8 mouse cellular contexts compared by ENCODE assay signal in the genomic region with DNA sequence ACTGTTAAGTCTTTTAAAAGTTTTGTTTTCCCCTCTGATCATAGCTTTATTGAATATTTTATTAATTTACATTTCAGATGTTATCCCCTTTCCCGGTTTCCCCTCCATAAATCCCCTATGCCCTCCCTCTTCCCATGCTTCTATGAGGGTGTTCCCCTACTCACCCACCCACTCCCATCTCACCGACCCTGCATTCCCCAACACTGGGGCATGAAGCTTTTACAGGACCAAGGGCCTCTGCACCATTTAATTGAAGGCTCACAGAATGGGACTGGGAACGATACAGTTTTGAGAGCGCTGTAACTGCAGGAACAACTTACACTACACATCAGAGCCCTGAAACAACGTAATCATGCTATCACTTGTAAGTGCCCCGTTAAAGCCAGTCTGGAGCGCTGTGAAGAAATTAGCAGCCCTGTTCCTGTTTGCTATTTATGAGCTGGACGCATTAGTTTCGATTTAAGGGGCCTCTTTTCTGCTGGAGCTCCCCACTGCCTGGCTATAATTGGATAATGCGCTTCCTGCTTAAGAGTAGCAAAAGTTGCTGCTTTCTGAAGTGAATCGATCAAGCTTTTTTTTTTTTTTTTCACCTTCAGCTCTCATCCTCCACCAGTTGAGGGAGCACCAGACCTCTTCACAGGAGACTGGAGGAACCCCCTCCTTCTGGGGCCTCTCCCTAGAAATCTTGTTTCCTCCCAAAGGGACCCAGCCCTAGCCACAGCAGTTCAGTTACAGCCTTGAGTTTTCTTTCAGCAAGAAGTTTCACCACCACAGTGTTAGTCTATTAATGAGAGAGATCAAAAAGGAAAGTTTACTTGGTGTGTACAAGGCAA.
DNase-seq lines count a peak whose midpoint lies in the region; ATAC-seq lines count a peak whose summit lies in the region.

No protein-coding gene starts in this region.

- H3K4me1 ChIP-seq in heart, embryonic 14.5 days (ENCODE audit: control insufficient read depth in 2 of 2, insufficient read depth in 2 of 2, low read length in 2 of 2), result no peaks in the 10 kb centered on the region; a peak in 1 of 4 replicates
- peaks cover 2% of the 10 kb centered on the region; the same call in 1 of the 2 replicates for H3K4me1 ChIP-seq in limb, embryonic 15.5 days

- peak overlapping the region; percentile 52 for H3K9ac ChIP-seq in heart, embryonic 14.5 days (ENCODE audit: low read length)
- no peak overlapping the region; the same call in 1 of the 2 replicates for H3K9ac ChIP-seq in limb, embryonic 15.5 days

- H3K4me2 ChIP-seq in heart, embryonic 14.5 days (ENCODE audit: low read length), result peak overlapping the region; percentile 60
- peak overlapping the region; percentile 54 for H3K4me2 ChIP-seq in limb, embryonic 15.5 days

- H3K4me3 ChIP-seq in heart, embryonic 14.5 days (ENCODE audit: control insufficient read depth in 1 of 2, insufficient read depth in 1 of 2, low read depth in 1 of 2, low read length in 2 of 2), result peak overlapping the region; percentile 40 to 41
- peak overlapping the region; percentile 34 for H3K4me3 ChIP-seq in limb, embryonic 15.5 days

- no peaks in the 10 kb centered on the region for H3K9me3 ChIP-seq in heart, embryonic 14.5 days (ENCODE audit: control insufficient read depth, low read length)
- no peaks in the 10 kb centered on the region for H3K9me3 ChIP-seq in limb, embryonic 15.5 days

- ATAC-seq in heart, embryonic 14.5 days (ENCODE audit: insufficient number of reproducible peaks, insufficient read depth, low FRiP score, low read depth), result no peak
- no peak for ATAC-seq in limb, embryonic 15.5 days (ENCODE audit: insufficient number of reproducible peaks, low FRiP score, low TSS enrichment, low read depth)

- H3K27ac ChIP-seq in heart, embryonic 14.5 days (replicated peaks in 1 of 2; ENCODE audit: control insufficient read depth in 1 of 2, insufficient read depth in 1 of 2, low read depth in 2 of 2, low read length in 2 of 2), result no peak overlapping the region
- H3K27ac ChIP-seq in limb, embryonic 15.5 days, result no peak overlapping the region

- no peaks in the 10 kb centered on the region; the same call in 1 of the 2 replicates for H3K27me3 ChIP-seq in heart, embryonic 14.5 days (ENCODE audit: control insufficient read depth, insufficient read depth, low read length)
- H3K27me3 ChIP-seq in limb, embryonic 15.5 days, result no peaks in the 10 kb centered on the region

- DNase-seq in left cerebral cortex, adult 18-20 months (ENCODE audit: low spot score in 2 of 2), result peak; percentile 15 to 16
- no peak for DNase-seq in left cerebral cortex, adult 9 months (ENCODE audit: low spot score in 2 of 2)
- peak; percentile 42 for DNase-seq in brain, embryonic 18.5 days (ENCODE audit: low read depth, low spot score)
- DNase-seq in telencephalon, adult 2 months (ENCODE audit: low read depth, low spot score), result peak; percentile 21
- no peak for DNase-seq in spleen, adult 12 weeks (ENCODE audit: low spot score)
- no peak for DNase-seq in gastrocnemius, postnatal 14 days

- no peaks in the 10 kb centered on the region for H3K36me3 ChIP-seq in heart, embryonic 14.5 days (ENCODE audit: control insufficient read depth, insufficient read depth, low read length)
- no peaks in the 10 kb centered on the region for H3K36me3 ChIP-seq in limb, embryonic 15.5 days

- intact Hi-C loops in gastrocnemius, postnatal 14 days (cut with DNase I; ENCODE audit: low total_unique reads), result no loop called here

- WGBS in heart, embryonic 14.5 days, result 8% methylated on average over 11 of the region's 11 CpGs
- 12% methylated on average over 11 of the region's 11 CpGs for WGBS in limb, embryonic 15.5 days

Comparison
In these comparisons a context has a peak if more than half of its experiments do, and no peak if none do; other contexts are left out.
1. DNase-seq: peak in left cerebral cortex, adult 18-20 months (2 of 2), brain, embryonic 18.5 days (single experiment) and telencephalon, adult 2 months (single experiment); none in left cerebral cortex, adult 9 months (0 of 2), spleen, adult 12 weeks (single experiment) and gastrocnemius, postnatal 14 days (single experiment).